Mouse (Mus musculus): Measurements from ENCODE around the gene Cracr2a. TPM values are rescaled to one million over a fixed set of nuclear protein-coding genes. Genes with fewer than 3 reads are reported as not detected.

The Cracr2a gene
- polyA plus RNA-seq, 1 experiment from 2014 or later: 2.0 TPM

GRCm38 (mm10) chr6:127717239-127718137 lies 156.3 kb downstream of the Cracr2a start:
- Histone ChIP-seq H3K4me2 (replicated peaks) (no peak overlapping the region), H3K27ac (no peak overlapping the region), H3K9ac (no peak overlapping the region), H3K4me3 (no peak overlapping the region), H3K9me3 (no peaks in the 10 kb centered on the region), H3K27me3 (no peaks in the 10 kb centered on the region), H3K36me3 (no peaks in the 10 kb centered on the region), H3K4me1 (no peaks in the 10 kb centered on the region)
- whole genome bisulfite sequencing: 70% methylated on average over 21 of the region's 21 CpGs
- no peak for ATAC-seq (ENCODE audit: insufficient number of reproducible peaks, insufficient read depth, low FRiP score, low TSS enrichment)

GRCm38 (mm10) chr6:127719875-127720274 lies 158.7 kb downstream of the Cracr2a start:
- WGBS: 91% methylated on average over 14 of the region's 14 CpGs
- Histone ChIP-seq H3K36me3 (no peaks in the 10 kb centered on the region), H3K9ac (no peak overlapping the region), H3K4me1 (no peaks in the 10 kb centered on the region), H3K4me3 (no peak overlapping the region), H3K4me2 (replicated peaks) (no peak overlapping the region), H3K27me3 (no peaks in the 10 kb centered on the region), H3K27ac (no peak overlapping the region), H3K9me3 (no peaks in the 10 kb centered on the region)
- ATAC-seq (ENCODE audit: insufficient number of reproducible peaks, insufficient read depth, low FRiP score, low TSS enrichment): no peak

GRCm38 (mm10) chr6:127723126-127723525 lies 162.0 kb downstream of the Cracr2a start:
- Histone ChIP-seq H3K27me3 (no peaks in the 10 kb centered on the region), H3K9ac (no peak overlapping the region), H3K4me1 (no peaks in the 10 kb centered on the region), H3K9me3 (no peaks in the 10 kb centered on the region), H3K4me3 (no peak overlapping the region), H3K4me2 (replicated peaks) (no peak overlapping the region), H3K36me3 (no peaks in the 10 kb centered on the region), H3K27ac (no peak overlapping the region)
- WGBS: 50% methylated on average over 8 of the region's 8 CpGs
- no peak for ATAC-seq (ENCODE audit: insufficient number of reproducible peaks, insufficient read depth, low FRiP score, low TSS enrichment)

Other genes with a start within 250 kb of the Cracr2a start
- 38.2 and 39.9 TPM in 2 replicates for gene Parp11, start 114.5 kb upstream of the Cracr2a start, polyA plus RNA-seq (2016; fragmentation: Nextera tagmentation; extraction: Ambion mirVana)
- 3.0 and 3.9 TPM in 2 replicates for gene Prmt8, start 208.1 kb downstream of the Cracr2a start, polyA plus RNA-seq (2016; fragmentation: Nextera tagmentation; extraction: Ambion mirVana)

All from embryonic facial prominence, embryonic 12.5 days (tissue).